Mouse (Mus musculus): ENCODE results near the gene Tanc1.

GRCm38 (mm10) chr2:59814997-59815396, 203.2 kb downstream of the Tanc1 start:
- TF ChIP-seq GATA1 (IDR thresholded peaks at IDR 0.05; ENCODE audit: borderline replicate concordance, low read length): no peak
- no peak for TF ChIP-seq FLI1 (IDR thresholded peaks at IDR 0.05; ENCODE audit: low read length)
